Mouse (Mus musculus) forebrain, embryonic 16.5 days (tissue): ENCODE results near the gene Cbx2. TPM values are rescaled to one million over a fixed set of nuclear protein-coding genes. Genes with fewer than 3 reads are reported as not detected.

Source experiments
- ATAC-seq: fragments of 200-750 bp; cut with Nextera tagmentation; 2 replicates; pipeline ENCODE4 v1.8.0; 2017; ENCODE audit warnings: mild to moderate bottlenecking, moderate library complexity
- H3K27ac ChIP-seq: fragments of 300-500 bp; sonication (generic); 2 replicates; pipeline ENCODE4 v1.5.1; 2014; ENCODE audit warnings: low read length, control low read depth
- H3K27me3 ChIP-seq: fragments of 300-500 bp; sonication (generic); replicated peaks from 2 replicates; pipeline ENCODE4 v1.6.1; 2014; ENCODE audit warnings: low read length; ENCODE audit not compliant: control insufficient read depth, insufficient read depth
- H3K36me3 ChIP-seq: fragments of 300-500 bp; sonication (generic); 2 replicates; pipeline ENCODE4 v1.6.1; 2014; ENCODE audit not compliant: control insufficient read depth, insufficient read depth
- H3K4me1 ChIP-seq: fragments of 300-500 bp; sonication (generic); replicated peaks from 2 replicates; pipeline ENCODE4 v1.6.1; 2014; ENCODE audit warnings: low read length; ENCODE audit not compliant: control insufficient read depth, insufficient read depth
- H3K4me2 ChIP-seq: fragments of 300-500 bp; sonication (generic); 2 replicates; pipeline ENCODE4 v1.6.1; 2014; ENCODE audit warnings: mild to moderate bottlenecking, low read length, control low read depth
- H3K4me3 ChIP-seq: fragments of 300-500 bp; sonication (generic); replicated peaks from 2 replicates; pipeline ENCODE4 v1.5.1; 2014; ENCODE audit warnings: mild to moderate bottlenecking, low read length, control low read depth
- H3K9ac ChIP-seq: fragments of 300-500 bp; sonication (generic); replicated peaks from 2 replicates; pipeline ENCODE4 v1.6.1; 2014; ENCODE audit warnings: low read depth, low read length, control low read depth
- H3K9me3 ChIP-seq: fragments of 300-500 bp; sonication (generic); 2 replicates; pipeline ENCODE4 v1.6.1; 2016; ENCODE audit warnings: low read length; ENCODE audit not compliant: control insufficient read depth
- WGBS: fragments of 180-500 bp; shearing (Covaris S2); extraction: QIAGEN DNeasy Blood & Tissue Kit; methylation state at CpG from one replicate; pipeline ENCODE4 v1.1.7; 2014; 5-methylcytosine and 5-hydroxymethylcytosine counted together
- polyA plus RNA-seq: library from polyadenylated mRNA; unstranded; fragments of >200 nt; fragmentation: Nextera tagmentation; extraction: Ambion mirVana; gene quantifications from 2 replicates; pipeline ENCODE4 v1.2.1, GENCODE M21; 2015

Gene Cbx2
- polyA plus RNA-seq, 1 experiment from 2014 or later, result 24.9 TPM

GRCm38 (mm10) chr11:118992781-118993180 lies 30.0 kb upstream of the Cbx2 start:
- no peak for ATAC-seq
- Histone ChIP-seq H3K4me3 (no peak overlapping the region), H3K4me2 (no peak overlapping the region), H3K9me3 (no peaks in the 10 kb centered on the region), H3K4me1 (0 out of 2 replicates have a peak, but pooled peaks cover 6% of the 10 kb centered on the region), H3K27ac (no peak overlapping the region), H3K27me3 (no peaks in the 10 kb centered on the region), H3K36me3 (no peaks in the 10 kb centered on the region), H3K9ac (no peak overlapping the region)
- 65% methylated on average over 3 of the region's 3 CpGs for WGBS

- 24% methylated on average over 4 of the region's 4 CpGs for WGBS
- no peak for ATAC-seq
These were observed 27.3 kb upstream of the Cbx2 start for GRCm38 (mm10) chr11:118995448-118995847.

GRCm38 (mm10) chr11:118997182-118997581 lies 25.6 kb upstream of the Cbx2 start:
- Histone ChIP-seq H3K27me3 (0 out of 2 replicates have a peak, but pooled peaks cover 2% of the 10 kb centered on the region), H3K9me3 (peaks cover 3% of the 10 kb centered on the region; the same call in 1 of the 2 replicates), H3K4me1 (peaks cover 17% of the 10 kb centered on the region), H3K36me3 (no peaks in the 10 kb centered on the region), H3K9ac (no peak overlapping the region), H3K27ac (no peak overlapping the region), H3K4me2 (no peak overlapping the region), H3K4me3 (no peak overlapping the region)
- no peak for ATAC-seq
- WGBS, result 83% methylated on average over 3 of the region's 3 CpGs

More at GRCm38 (mm10) chr11:118995448-118995847, 27.3 kb upstream of the Cbx2 start:
- no peak overlapping the region for H3K27ac ChIP-seq
- peaks cover 17% of the 10 kb centered on the region for H3K4me1 ChIP-seq
- H3K4me3 ChIP-seq, result no peak overlapping the region
- no peak overlapping the region for H3K9ac ChIP-seq
- no peak overlapping the region for H3K4me2 ChIP-seq
- no peaks in the 10 kb centered on the region for H3K9me3 ChIP-seq
- H3K27me3 ChIP-seq, result no peaks in the 10 kb centered on the region
- no peaks in the 10 kb centered on the region for H3K36me3 ChIP-seq

- Histone ChIP-seq H3K9ac (peak overlapping the region; percentile 31), H3K4me1 (peaks cover 17% of the 10 kb centered on the region), H3K4me2 (peak overlapping the region; percentile 57), H3K27ac (no peak overlapping the region; the same call in 1 of the 2 replicates), H3K36me3 (no peaks in the 10 kb centered on the region), H3K9me3 (peaks cover 3% of the 10 kb centered on the region; the same call in 1 of the 2 replicates), H3K27me3 (0 out of 2 replicates have a peak, but pooled peaks cover 2% of the 10 kb centered on the region), H3K4me3 (peak overlapping the region; percentile 30)
- ATAC-seq, result peak; percentile 90
- 3% methylated on average over 30 of the region's 30 CpGs for WGBS
These were observed 24.1 kb upstream of the Cbx2 start for GRCm38 (mm10) chr11:118998540-118999265.

DNA sequence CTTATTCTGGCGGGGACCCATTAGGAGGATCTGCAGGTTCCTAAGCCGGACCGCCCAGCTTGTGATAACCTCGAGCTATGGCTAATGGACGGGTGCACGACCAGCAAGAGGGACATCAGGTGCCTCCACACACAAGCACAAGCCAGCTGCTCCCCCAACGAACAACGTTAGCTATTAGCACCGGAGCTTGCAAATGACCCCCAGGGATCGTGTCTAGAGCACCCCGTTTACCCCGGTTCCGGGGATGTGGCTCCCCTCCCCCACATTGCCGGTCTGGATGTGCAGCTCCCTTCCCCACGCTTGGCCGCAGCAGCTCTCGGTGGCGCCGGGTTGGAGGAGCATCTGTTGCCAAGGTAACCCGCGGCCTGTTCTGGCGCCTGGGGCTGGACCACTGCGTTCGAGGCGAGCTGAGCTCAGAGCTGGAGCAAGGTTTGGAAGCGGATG lies 23.4 kb upstream of the Cbx2 start:
- 2% methylated on average over 26 of the region's 26 CpGs for WGBS
- Histone ChIP-seq H3K36me3 (no peaks in the 10 kb centered on the region), H3K27me3 (0 out of 2 replicates have a peak, but pooled peaks cover 2% of the 10 kb centered on the region), H3K4me3 (peak overlapping the region; percentile 30), H3K9me3 (peaks cover 3% of the 10 kb centered on the region; the same call in 1 of the 2 replicates), H3K4me1 (peaks cover 17% of the 10 kb centered on the region), H3K27ac (no peak overlapping the region), H3K9ac (peak overlapping the region; percentile 31), H3K4me2 (peak overlapping the region; percentile 57)
- peak; percentile 51 for ATAC-seq

DNA sequence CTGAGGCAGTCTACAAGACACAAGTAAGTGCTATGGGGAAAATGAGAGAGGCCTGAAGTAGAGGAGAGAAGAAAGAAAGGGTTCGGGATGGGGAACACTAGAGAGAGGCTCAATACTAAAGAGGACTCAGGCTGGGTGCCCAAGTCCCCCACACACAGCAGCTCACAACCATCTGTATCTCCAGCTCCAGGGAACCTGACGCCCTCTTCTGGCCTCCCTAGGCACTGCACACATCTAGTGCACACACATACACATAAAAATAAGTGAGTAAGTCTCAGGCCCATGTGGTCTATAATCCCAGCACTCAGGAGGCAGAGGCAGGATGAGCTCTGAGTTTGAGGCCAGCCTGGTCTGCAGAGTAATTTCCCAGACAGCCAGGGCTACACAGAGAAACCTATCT lies 21.9 kb upstream of the Cbx2 start:
- H3K36me3 ChIP-seq, result no peaks in the 10 kb centered on the region
- peaks cover 3% of the 10 kb centered on the region; the same call in 1 of the 2 replicates for H3K9me3 ChIP-seq
- H3K4me3 ChIP-seq, result no peak overlapping the region
- ATAC-seq, result no peak
- no peak overlapping the region for H3K4me2 ChIP-seq
- no peak overlapping the region for H3K27ac ChIP-seq
- H3K9ac ChIP-seq, result no peak overlapping the region
- H3K27me3 ChIP-seq, result 0 out of 2 replicates have a peak, but pooled peaks cover 2% of the 10 kb centered on the region
- WGBS, result 75% methylated on average over 2 of the region's 2 CpGs
- H3K4me1 ChIP-seq, result peaks cover 11% of the 10 kb centered on the region

DNA sequence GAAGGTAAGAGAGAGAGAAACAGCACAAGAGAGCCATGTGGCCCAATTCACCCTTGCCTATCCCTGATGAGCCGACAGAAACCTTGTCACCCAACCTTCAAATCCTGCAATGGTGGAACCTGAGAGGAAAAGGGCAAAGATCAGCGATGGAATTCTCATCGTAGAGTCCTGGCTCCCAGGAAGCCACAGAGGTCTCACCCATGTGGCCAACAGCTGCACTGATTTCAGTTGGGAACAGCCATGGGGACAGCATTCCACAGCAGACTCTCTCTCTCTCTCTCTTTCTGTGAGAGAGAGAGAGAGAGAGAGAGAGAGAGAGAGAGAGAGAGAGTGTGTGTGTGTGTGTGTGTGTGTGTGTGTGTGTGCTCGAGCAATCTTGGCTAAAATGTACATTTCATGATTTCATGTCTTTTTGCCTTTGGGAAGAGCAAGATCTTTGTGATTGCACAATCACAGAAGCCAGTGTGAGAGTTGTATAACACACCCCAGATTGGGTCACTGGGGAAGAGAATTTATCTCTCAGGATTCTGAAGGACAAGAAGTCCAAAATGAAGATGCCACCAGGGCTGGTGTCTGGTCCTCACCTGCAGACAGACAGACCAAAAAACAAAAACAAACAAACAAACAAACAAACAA lies 21.2 kb upstream of the Cbx2 start:
- Histone ChIP-seq H3K4me2 (no peak overlapping the region), H3K4me1 (peaks cover 11% of the 10 kb centered on the region), H3K27me3 (0 out of 2 replicates have a peak, but pooled peaks cover 2% of the 10 kb centered on the region), H3K36me3 (no peaks in the 10 kb centered on the region), H3K9me3 (peaks cover 3% of the 10 kb centered on the region; the same call in 1 of the 2 replicates), H3K27ac (no peak overlapping the region), H3K9ac (no peak overlapping the region), H3K4me3 (no peak overlapping the region)
- WGBS, result 81% methylated on average over 4 of the region's 4 CpGs
- no peak for ATAC-seq

DNA sequence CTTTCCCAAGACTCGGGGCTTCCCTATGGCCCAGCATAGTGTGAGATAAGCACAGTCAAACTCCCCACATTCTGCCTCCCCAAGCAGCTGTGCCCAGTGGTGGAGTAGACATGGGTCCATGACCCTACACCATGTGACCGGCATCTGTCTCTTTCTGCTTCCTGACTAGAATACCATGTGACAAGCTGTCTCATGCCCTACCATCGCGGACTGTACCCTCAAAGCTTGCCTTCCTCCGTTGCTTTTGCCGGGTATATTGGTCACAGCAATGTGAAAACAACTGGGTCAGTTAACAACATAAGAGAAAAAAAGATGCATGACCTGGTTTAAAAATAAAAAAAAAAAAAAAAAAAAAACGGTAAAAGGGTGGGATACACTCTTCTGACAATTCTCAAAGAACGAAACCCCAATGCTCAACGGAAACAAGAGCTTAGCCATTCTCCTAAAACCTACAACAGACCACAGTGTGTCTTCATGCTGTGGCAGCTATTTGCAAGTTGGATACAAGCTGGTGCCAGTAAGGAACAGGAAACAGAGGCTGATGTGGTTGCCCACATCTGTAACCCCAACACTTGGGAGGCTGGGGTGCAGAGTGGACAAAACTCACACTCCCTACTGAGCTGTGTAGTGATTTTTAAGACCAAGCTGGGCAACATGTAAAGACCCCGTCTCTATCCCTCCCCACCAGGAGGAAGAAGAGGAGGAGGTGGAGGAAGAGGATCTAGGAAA lies 17.1 kb upstream of the Cbx2 start:
- Histone ChIP-seq H3K9me3 (peaks cover 3% of the 10 kb centered on the region; the same call in 1 of the 2 replicates), H3K27ac (no peak overlapping the region), H3K4me2 (no peak overlapping the region), H3K27me3 (0 out of 2 replicates have a peak, but pooled peaks cover 2% of the 10 kb centered on the region), H3K9ac (no peak overlapping the region), H3K4me3 (no peak overlapping the region), H3K36me3 (no peaks in the 10 kb centered on the region), H3K4me1 (no peaks in the 10 kb centered on the region)
- WGBS, result 89% methylated on average over 10 of the region's 10 CpGs
- no peak for ATAC-seq

DNA sequence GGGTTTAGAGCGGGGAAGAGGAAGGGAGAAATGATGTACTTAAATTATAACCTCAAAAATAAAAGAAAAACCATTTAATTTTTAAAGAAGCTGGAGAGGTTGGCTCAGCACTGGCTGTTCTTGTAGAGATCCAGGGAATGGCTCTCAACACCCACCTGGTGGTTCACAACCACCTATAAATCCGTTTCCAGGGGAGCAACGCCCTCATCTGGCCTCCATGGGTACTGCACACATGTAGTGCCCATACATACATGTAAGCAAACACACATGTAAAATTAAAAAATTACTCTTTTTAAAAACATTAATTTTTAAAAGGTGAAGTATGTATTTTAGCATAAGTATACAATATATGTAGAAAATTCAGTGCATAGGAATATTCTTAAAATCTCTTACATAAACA lies 16.3 kb upstream of the Cbx2 start:
- WGBS, result 63% methylated on average over 3 of the region's 3 CpGs
- no peak overlapping the region for H3K4me2 ChIP-seq
- H3K27me3 ChIP-seq, result 0 out of 2 replicates have a peak, but pooled peaks cover 1% of the 10 kb centered on the region
- no peaks in the 10 kb centered on the region for H3K9me3 ChIP-seq
- no peaks in the 10 kb centered on the region for H3K36me3 ChIP-seq
- H3K4me3 ChIP-seq, result no peak overlapping the region
- no peak overlapping the region for H3K9ac ChIP-seq
- ATAC-seq, result no peak
- no peaks in the 10 kb centered on the region for H3K4me1 ChIP-seq
- no peak overlapping the region for H3K27ac ChIP-seq
